11 mouse cellular contexts compared by ENCODE assay signal in genomic region chr14:76514050-76514585, GRCm38 (mm10). TPM values are rescaled to one million over a fixed set of nuclear protein-coding genes. Genes with fewer than 3 reads are reported as not detected.
A peak's percentile ranks its signal among the peaks of the same experiment; 100 is the strongest.
DNase-seq lines count a peak whose midpoint lies in the region; ATAC-seq and TF ChIP-seq lines count a peak whose summit lies in the region.
"Had no signal": no experiment of that assay in that cellular context is flagged by ENCODE, and none has a peak within 500 bp of the region (broad histone marks: within the 10 kb centered on the region; RNA-seq: fewer than 3 reads in every experiment).

No protein-coding gene starts in this region.

- no peak for DNase-seq in hindbrain, embryonic 10.5 days (ENCODE audit: low spot score)
- no peak for DNase-seq in hindbrain, embryonic 11.5 days (ENCODE audit: low spot score)
- no peak for DNase-seq in embryonic facial prominence, embryonic 11.5 days (ENCODE audit: low spot score)
- DNase-seq in left cerebral cortex, postnatal 25 days (ENCODE audit: low spot score in 2 of 2): no peak
- no peak for DNase-seq in cerebellum, adult 9-10 months
- DNase-seq in right cerebral cortex, postnatal 25 days: no peak
- DNase-seq: cerebellum, adult 18-20 months; spleen, adult 18-20 months had no signal

- TF ChIP-seq CTCF in E14TG2a.4 (conservative IDR thresholded peaks at IDR 0.05; ENCODE audit: low read length): no peak

- intact Hi-C loops in left cerebral cortex, postnatal 25 days (cut with DNase I): no loop called here

- H3K9ac ChIP-seq in hindbrain, embryonic 11.5 days (ENCODE audit: low read depth, low read length): no peak overlapping the region
- no peak overlapping the region for H3K9ac ChIP-seq in embryonic facial prominence, embryonic 11.5 days (replicated peaks; ENCODE audit: low read length)
- no peak overlapping the region for H3K9ac ChIP-seq in limb, embryonic 13.5 days

- WGBS in hindbrain, embryonic 10.5 days: 30% methylated on average over 6 of the region's 6 CpGs
- 43% methylated on average over 6 of the region's 6 CpGs for WGBS in hindbrain, embryonic 11.5 days
- 25% methylated on average over 6 of the region's 6 CpGs for WGBS in embryonic facial prominence, embryonic 11.5 days
- 48% methylated on average over 6 of the region's 6 CpGs for WGBS in limb, embryonic 13.5 days

- H3K27ac ChIP-seq in hindbrain, embryonic 10.5 days: peak overlapping the region; percentile 78; the same call in 1 of the 2 replicates
- H3K27ac ChIP-seq in hindbrain, embryonic 11.5 days (ENCODE audit: low read depth, low read length): no peak overlapping the region
- H3K27ac ChIP-seq in embryonic facial prominence, embryonic 11.5 days (replicated peaks; ENCODE audit: low read depth, low read length): no peak overlapping the region
- H3K27ac ChIP-seq in limb, embryonic 13.5 days: no peak overlapping the region

- ATAC-seq in hindbrain, embryonic 11.5 days (ENCODE audit: low FRiP score): no peak
- ATAC-seq in embryonic facial prominence, embryonic 11.5 days (replicated peaks; ENCODE audit: insufficient number of reproducible peaks, low FRiP score, low TSS enrichment, low read depth): no peak
- no peak for ATAC-seq in limb, embryonic 13.5 days (ENCODE audit: low FRiP score, low read depth)
- ATAC-seq: CD4-positive, CD25-positive, alpha-beta regulatory T cell, adult 4 months had no signal

- H3K27me3 ChIP-seq in hindbrain, embryonic 10.5 days (ENCODE audit: insufficient read depth, poor library complexity, severe bottlenecking): 0 out of 2 replicates have a peak, but pooled peaks cover 3% of the 10 kb centered on the region
- H3K27me3 ChIP-seq in hindbrain, embryonic 11.5 days (ENCODE audit: control insufficient read depth, insufficient read depth, low read length): no peaks in the 10 kb centered on the region
- no peaks in the 10 kb centered on the region for H3K27me3 ChIP-seq in E14TG2a.4 (ENCODE audit: insufficient read depth, low read length)
- no peaks in the 10 kb centered on the region for H3K27me3 ChIP-seq in embryonic facial prominence, embryonic 11.5 days (ENCODE audit: control insufficient read depth, insufficient read depth, low read length)
- no peaks in the 10 kb centered on the region for H3K27me3 ChIP-seq in limb, embryonic 13.5 days

- peaks cover 47% of the 10 kb centered on the region for H3K4me1 ChIP-seq in hindbrain, embryonic 10.5 days (replicated peaks)
- H3K4me1 ChIP-seq in hindbrain, embryonic 11.5 days (replicated peaks; ENCODE audit: control insufficient read depth, insufficient read depth, low read length): 0 out of 2 replicates have a peak, but pooled peaks cover 7% of the 10 kb centered on the region
- H3K4me1 ChIP-seq in E14TG2a.4 (replicated peaks; ENCODE audit: low read depth, low read length): peaks cover 77% of the 10 kb centered on the region
- 0 out of 2 replicates have a peak, but pooled peaks cover 2% of the 10 kb centered on the region for H3K4me1 ChIP-seq in embryonic facial prominence, embryonic 11.5 days (ENCODE audit: control insufficient read depth, insufficient read depth, low read length)
- peaks cover 14% of the 10 kb centered on the region for H3K4me1 ChIP-seq in limb, embryonic 13.5 days

- H3K36me3 ChIP-seq in hindbrain, embryonic 10.5 days: peaks cover 16% of the 10 kb centered on the region
- no peaks in the 10 kb centered on the region for H3K36me3 ChIP-seq in hindbrain, embryonic 11.5 days (ENCODE audit: control insufficient read depth, insufficient read depth, low read length)
- peaks cover 12% of the 10 kb centered on the region for H3K36me3 ChIP-seq in E14TG2a.4 (ENCODE audit: insufficient read depth, low read length)
- H3K36me3 ChIP-seq in embryonic facial prominence, embryonic 11.5 days (replicated peaks; ENCODE audit: control insufficient read depth, insufficient read depth, low read depth, low read length): no peaks in the 10 kb centered on the region
- H3K36me3 ChIP-seq in limb, embryonic 13.5 days: peaks cover 10% of the 10 kb centered on the region

- no peaks in the 10 kb centered on the region for H3K9me3 ChIP-seq in hindbrain, embryonic 10.5 days
- no peaks in the 10 kb centered on the region for H3K9me3 ChIP-seq in hindbrain, embryonic 11.5 days (ENCODE audit: control insufficient read depth, low read length)
- H3K9me3 ChIP-seq in E14TG2a.4 (ENCODE audit: low read length): no peaks in the 10 kb centered on the region
- no peaks in the 10 kb centered on the region for H3K9me3 ChIP-seq in embryonic facial prominence, embryonic 11.5 days (replicated peaks; ENCODE audit: control insufficient read depth, low read length)
- peaks cover 5% of the 10 kb centered on the region; the same call in 1 of the 2 replicates for H3K9me3 ChIP-seq in limb, embryonic 13.5 days

- H3K4me2 ChIP-seq in hindbrain, embryonic 11.5 days (replicated peaks; ENCODE audit: low read depth, low read length): no peak overlapping the region
- H3K4me2 ChIP-seq in embryonic facial prominence, embryonic 11.5 days (ENCODE audit: low read depth, low read length): peak overlapping the region; percentile 16; the same call in 1 of the 2 replicates
- peak overlapping the region; percentile 32; the same call in 1 of the 2 replicates for H3K4me2 ChIP-seq in limb, embryonic 13.5 days (replicated peaks)

- peak overlapping the region; percentile 20; the same call in 1 of the 2 replicates for H3K4me3 ChIP-seq in hindbrain, embryonic 10.5 days
- no peak overlapping the region for H3K4me3 ChIP-seq in hindbrain, embryonic 11.5 days (ENCODE audit: low read depth, low read length)
- peak overlapping the region; percentile 84; the same call in 1 of the 2 replicates for H3K4me3 ChIP-seq in E14TG2a.4 (replicated peaks; ENCODE audit: low read length)
- H3K4me3 ChIP-seq in embryonic facial prominence, embryonic 11.5 days (ENCODE audit: low read depth, low read length): no peak overlapping the region
- H3K4me3 ChIP-seq in limb, embryonic 13.5 days: no peak overlapping the region

RNA-seq across cellular contexts. Expression of gene Serp2, which starts 42.6 kb away (rescaled TPM):
- 26.3 and 43.3 TPM in 2 replicates for polyA plus RNA-seq in hindbrain, embryonic 10.5 days (2016; fragmentation: Nextera tagmentation; extraction: Ambion mirVana)
- 46.1 TPM in 2 replicates for polyA plus RNA-seq in hindbrain, embryonic 11.5 days (2014; fragmentation: Nextera tagmentation; extraction: Ambion mirVana)
- 23.7 and 26.7 TPM in 2 replicates for polyA plus RNA-seq in embryonic facial prominence, embryonic 11.5 days (2014; fragmentation: Nextera tagmentation; extraction: Ambion mirVana)
- polyA plus RNA-seq in limb, embryonic 13.5 days (2015; fragmentation: Nextera tagmentation; extraction: Ambion mirVana): 15.0 and 18.7 TPM in 2 replicates
- total RNA-seq in left cerebral cortex, postnatal 25 days (2021): 100 to 1,000 TPM; 175 to 186 TPM

Comparison
In these comparisons a context has a peak if more than half of its experiments do, and no peak if none do; other contexts are left out.
1. H3K4me3 ChIP-seq: peak in hindbrain, embryonic 10.5 days (single experiment) and E14TG2a.4 (single experiment); none in hindbrain, embryonic 11.5 days (single experiment), embryonic facial prominence, embryonic 11.5 days (single experiment) and limb, embryonic 13.5 days (single experiment).